Mouse (Mus musculus) liver, embryonic 14.5 days (tissue): Measurements from ENCODE around the gene Tmem88. TPM values are rescaled to one million over a fixed set of nuclear protein-coding genes. Genes with fewer than 3 reads are reported as not detected.

Experiments used
- ATAC-seq: fragments of 200-750 bp; cut with Nextera tagmentation; 2 replicates; pipeline ENCODE4 v1.8.0; 2017; ENCODE audit warnings: moderate number of reproducible peaks, mild to moderate bottlenecking, moderate library complexity; ENCODE audit not compliant: insufficient read depth
- DNase-seq, 3 experiments: peaks; one replicate each; pipeline ENCODE4 v3.0.0-alpha.2; 2012 to 2013; ENCODE audit warnings: low read depth in 3 of 3, low spot score in 3 of 3
- H3K27ac ChIP-seq: fragments of 300-500 bp; sonication (generic); 2 replicates; pipeline ENCODE4 v1.5.1; 2014; ENCODE audit warnings: moderate library complexity, mild to moderate bottlenecking, control low read depth, inconsistent platforms
- H3K27me3 ChIP-seq: fragments of 300-500 bp; sonication (generic); 2 replicates; pipeline ENCODE4 v1.6.1; 2014; ENCODE audit warnings: mild to moderate bottlenecking, low read length, moderate library complexity; ENCODE audit not compliant: control insufficient read depth, insufficient read depth
- H3K36me3 ChIP-seq: fragments of 300-500 bp; sonication (generic); replicated peaks from 2 replicates; pipeline ENCODE4 v1.6.1; 2014; ENCODE audit warnings: low read depth; ENCODE audit not compliant: control insufficient read depth, insufficient read depth
- H3K4me1 ChIP-seq, 2 experiments: fragments of 200-500 bp in 1 of 2; fragments of 300-500 bp in 1 of 2; sonication (generic) in 1 of 2; replicated peaks; 2 replicates each; pipeline ENCODE4 v1.6.1; 2012 to 2014; ENCODE audit warnings: antibody characterized with exemption in 1 of 2, inconsistent platforms in 1 of 2, low read length in 1 of 2; ENCODE audit not compliant: control insufficient read depth in 2 of 2, insufficient read depth in 2 of 2
- H3K4me2 ChIP-seq: fragments of 300-500 bp; sonication (generic); 2 replicates; pipeline ENCODE4 v1.6.1; 2014; ENCODE audit warnings: low read depth, mild to moderate bottlenecking, control low read depth, moderate library complexity
- H3K4me3 ChIP-seq, 2 experiments: fragments of 200-500 bp in 1 of 2; fragments of 300-500 bp in 1 of 2; sonication (generic) in 1 of 2; 2 replicates each; pipeline ENCODE4 v1.5.1; 2012 to 2014; ENCODE audit warnings: low read depth in 2 of 2, low read length in 2 of 2, mild to moderate bottlenecking in 2 of 2, control low read depth in 1 of 2, inconsistent platforms in 1 of 2, moderate library complexity in 1 of 2; ENCODE audit not compliant: insufficient read depth in 1 of 2
- H3K9ac ChIP-seq: fragments of 300-500 bp; sonication (generic); replicated peaks from 2 replicates; pipeline ENCODE4 v1.6.1; 2014; ENCODE audit warnings: mild to moderate bottlenecking, control low read depth, moderate library complexity
- H3K9me3 ChIP-seq: fragments of 300-500 bp; sonication (generic); 2 replicates; pipeline ENCODE4 v1.6.1; 2016; ENCODE audit warnings: low read length, mixed read lengths; ENCODE audit not compliant: control insufficient read depth
- CTCF ChIP-seq: IDR thresholded peaks from 2 replicates; pipeline ENCODE4 v1.5.1; 2016; ENCODE audit warnings: antibody characterized with exemption, low read depth, control low read depth
- EP300 ChIP-seq: IDR thresholded peaks from 2 replicates; pipeline ENCODE4 v1.6.1; 2016; ENCODE audit warnings: antibody characterized with exemption, low read depth
- WGBS: fragments of 180-500 bp; shearing (Covaris S2); extraction: QIAGEN DNeasy Blood & Tissue Kit; methylation state at CpG from one replicate; pipeline ENCODE4 v1.1.7; 2014; ENCODE audit not compliant: insufficient replicate concordance; 5-methylcytosine and 5-hydroxymethylcytosine counted together
- polyA plus RNA-seq, 2 experiments: library from polyadenylated mRNA; depleted of rRNA in 1 of 2; stranded (reverse) in 1 of 2; unstranded in 1 of 2; fragments of >200 nt; fragmentation: Nextera tagmentation in 1 of 2; extraction: Ambion mirVana in 1 of 2; gene quantifications; 2 replicates each; pipeline versions ENCODE4 v1.2.1 to v1.2.3; 2012 to 2014

Gene Tmem88
- polyA plus RNA-seq, 2 experiments, result 3.7 to 4.6 TPM

GRCm38 (mm10) chr11:69401210-69401637, 3.2 kb upstream of the Tmem88 start:
- DNase-seq (peak; percentile 79 to 83 (median 81)), ATAC-seq (peak; percentile 70)
- Histone ChIP-seq H3K4me3 (no peak overlapping the region), H3K4me1 (peaks cover 6 to 10% of the 10 kb centered on the region in 2 experiments), H3K4me2 (no peak overlapping the region), H3K27me3 (no peaks in the 10 kb centered on the region), H3K9me3 (no peaks in the 10 kb centered on the region), H3K36me3 (peaks cover 14% of the 10 kb centered on the region), H3K9ac (no peak overlapping the region), H3K27ac (no peak overlapping the region)
- TF ChIP-seq EP300 (no peak), CTCF (peak; percentile 99)
- WGBS, result 29% methylated on average over 22 of the region's 22 CpGs

GRCm38 (mm10) chr11:69400083-69400850, 2.2 kb upstream of the Tmem88 start:
- H3K4me1 ChIP-seq, result peaks cover 6 to 12% of the 10 kb centered on the region in 2 experiments
- H3K9me3 ChIP-seq, result no peaks in the 10 kb centered on the region
- DNase-seq, result no peak
- WGBS, result 83% methylated on average over 25 of the region's 25 CpGs
- ATAC-seq, result no peak
- no peak overlapping the region for H3K9ac ChIP-seq
- H3K4me2 ChIP-seq, result no peak overlapping the region
- no peaks in the 10 kb centered on the region for H3K27me3 ChIP-seq
- H3K36me3 ChIP-seq, result peaks cover 6% of the 10 kb centered on the region
- TF ChIP-seq EP300 (no peak), CTCF (no peak)
- no peak overlapping the region for H3K27ac ChIP-seq
- no peak overlapping the region for H3K4me3 ChIP-seq

GRCm38 (mm10) chr11:69399201-69400082, 1.4 kb upstream of the Tmem88 start:
- peaks cover 6 to 12% of the 10 kb centered on the region in 2 experiments for H3K4me1 ChIP-seq
- no peak overlapping the region for H3K27ac ChIP-seq
- TF ChIP-seq EP300 (no peak), CTCF (no peak)
- H3K9ac ChIP-seq, result no peak overlapping the region
- peaks cover 5% of the 10 kb centered on the region for H3K36me3 ChIP-seq
- no peak for DNase-seq
- no peaks in the 10 kb centered on the region for H3K9me3 ChIP-seq
- 76% methylated on average over 66 of the region's 66 CpGs for WGBS
- H3K27me3 ChIP-seq, result no peaks in the 10 kb centered on the region
- ATAC-seq, result no peak
- H3K4me3 ChIP-seq, result no peak overlapping the region
- no peak overlapping the region for H3K4me2 ChIP-seq

GRCm38 (mm10) chr11:69398486-69399200, 609 bp upstream of the Tmem88 start:
- Histone ChIP-seq H3K9ac (no peak overlapping the region), H3K27me3 (no peaks in the 10 kb centered on the region), H3K9me3 (no peaks in the 10 kb centered on the region), H3K27ac (no peak overlapping the region), H3K36me3 (peaks cover 5% of the 10 kb centered on the region), H3K4me2 (peak overlapping the region; percentile 94; the same call in 1 of the 2 replicates), H3K4me3 (no peak overlapping the region), H3K4me1 (peaks cover 6 to 15% of the 10 kb centered on the region in 2 experiments)
- TF ChIP-seq EP300, result no peak
- TF ChIP-seq CTCF, result no peak
- DNase-seq (no peak), ATAC-seq (no peak)
- 51% methylated on average over 21 of the region's 21 CpGs for WGBS
